Mouse (Mus musculus) G1E (cell line): ENCODE results near the gene A030005K14Rik.

Experiments used
- CTCF ChIP-seq: IDR thresholded peaks from 2 replicates; pipeline ENCODE4 v1.5.1; 2012; ENCODE audit warnings: low read depth, low read length, inconsistent platforms, mixed read lengths
- GATA1 ChIP-seq: IDR thresholded peaks from 2 replicates; pipeline ENCODE4 v1.6.1; 2012; ENCODE audit warnings: borderline replicate concordance, low read length, inconsistent platforms, mixed read lengths
- POLR2AphosphoS5 ChIP-seq: IDR thresholded peaks from 2 replicates; pipeline ENCODE4 v1.6.1; 2012; ENCODE audit warnings: low read depth, low read length, inconsistent platforms; ENCODE audit not compliant: insufficient replicate concordance
- TAL1 ChIP-seq: conservative IDR thresholded peaks from 2 replicates; pipeline ENCODE4 v1.6.1; 2012; ENCODE audit warnings: low read depth, low read length, inconsistent platforms, mixed read lengths

- TF ChIP-seq TAL1: no peak
- no peak for TF ChIP-seq CTCF
- TF ChIP-seq GATA1: no peak
- no peak for TF ChIP-seq POLR2AphosphoS5
Measured at GRCm38 (mm10) chr1:83044882-83045427, 14.2 kb downstream of the A030005K14Rik start, which contains the start of gene Gm47969.
